Mouse (Mus musculus): ENCODE measurements around the gene Ano2.

Gene Ano2

GRCm38 (mm10) chr6:125922746-125923145, 232.5 kb downstream of the Ano2 start:
- peak; percentile 69 for DNase-seq

DNA sequence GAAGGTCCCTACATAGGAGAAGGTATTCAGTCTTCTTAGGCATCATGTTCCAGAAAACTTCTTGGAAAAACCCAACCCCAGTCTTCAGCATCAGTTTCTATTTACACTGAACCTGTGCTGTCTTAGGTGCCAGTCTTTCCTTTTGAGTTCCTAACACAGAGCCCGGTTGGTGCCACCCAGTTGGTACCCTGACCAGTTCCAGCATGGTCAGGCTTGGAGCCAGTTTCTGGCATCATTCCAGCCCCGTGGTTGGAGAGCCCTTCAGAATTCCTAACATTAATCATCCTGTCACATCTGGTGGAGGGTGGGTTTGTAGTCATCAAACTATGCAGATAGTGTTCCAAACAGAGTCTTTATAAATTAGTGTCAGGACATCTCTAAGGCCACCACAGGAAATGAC, 234.8 kb downstream of the Ano2 start:
- no peak for DNase-seq

GRCm38 (mm10) chr6:125925861-125926260, 235.6 kb downstream of the Ano2 start:
- peak; percentile 90 for DNase-seq

DNA sequence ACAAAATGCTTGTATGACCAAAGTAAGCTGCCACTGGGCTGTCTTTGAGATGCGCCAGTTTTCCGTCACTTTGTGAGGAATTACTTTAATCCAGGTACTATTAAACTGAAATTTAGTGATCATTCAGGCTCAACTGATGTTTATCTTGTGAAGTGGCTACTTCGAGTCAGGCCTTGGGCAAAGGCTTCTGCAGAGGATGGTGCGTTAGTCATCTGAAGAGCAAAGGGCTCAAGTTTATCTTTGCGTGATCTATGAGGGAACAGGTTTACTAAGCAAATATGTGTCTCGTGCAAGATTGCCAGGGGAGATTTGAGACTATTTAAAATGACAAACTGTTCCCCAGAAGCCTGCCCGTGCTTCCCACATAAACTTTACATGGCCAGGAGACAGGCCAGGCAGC, 241.7 kb downstream of the Ano2 start:
- DNase-seq, result no peak

- no peak for DNase-seq
Measured at GRCm38 (mm10) chr6:125954965-125955364, 264.7 kb downstream of the Ano2 start.

DNA sequence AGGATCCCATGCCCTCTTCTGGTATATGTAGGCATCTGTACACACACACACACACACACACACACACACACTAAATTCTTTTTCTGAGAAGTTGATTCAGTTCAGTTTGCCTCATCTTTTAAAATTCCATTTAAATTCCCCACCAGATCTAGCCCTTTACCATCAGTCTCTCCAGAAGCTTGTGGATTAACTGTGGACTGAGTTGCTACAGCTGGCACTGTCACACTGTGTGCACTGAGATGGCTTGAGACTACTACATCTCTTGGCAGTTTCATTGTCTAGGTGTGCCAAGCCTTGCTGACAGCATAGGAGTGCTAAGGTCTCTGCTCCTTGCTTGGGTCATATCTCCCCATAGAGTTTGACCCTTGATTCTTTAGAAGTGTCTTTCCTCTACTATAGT, 283.3 kb downstream of the Ano2 start:
- DNase-seq, result no peak

GRCm38 (mm10) chr6:125975788-125976465, 285.7 kb downstream of the Ano2 start:
- no peak for DNase-seq

GRCm38 (mm10) chr6:125979601-125980000, 289.4 kb downstream of the Ano2 start:
- DNase-seq, result no peak

DNA sequence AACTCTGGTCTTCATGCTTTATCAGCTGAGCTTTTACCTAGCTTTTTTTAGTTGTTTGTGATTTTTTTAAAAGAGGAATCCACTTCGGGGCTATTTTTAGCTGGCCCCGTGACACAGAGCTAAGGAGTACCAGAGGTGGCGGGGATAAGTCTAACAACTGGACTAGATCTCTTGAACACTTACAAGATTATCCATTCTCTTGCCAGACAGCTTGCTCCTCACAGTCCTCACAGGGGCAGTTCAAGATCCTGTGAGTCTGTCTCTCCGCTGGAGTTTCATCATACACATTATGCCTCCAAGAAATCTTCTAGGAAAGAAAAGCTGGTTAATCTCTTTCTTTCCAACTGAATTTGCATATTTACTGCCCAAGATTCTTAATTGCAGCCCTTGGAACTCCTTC, 293.8 kb downstream of the Ano2 start:
- DNase-seq, result no peak

DNA sequence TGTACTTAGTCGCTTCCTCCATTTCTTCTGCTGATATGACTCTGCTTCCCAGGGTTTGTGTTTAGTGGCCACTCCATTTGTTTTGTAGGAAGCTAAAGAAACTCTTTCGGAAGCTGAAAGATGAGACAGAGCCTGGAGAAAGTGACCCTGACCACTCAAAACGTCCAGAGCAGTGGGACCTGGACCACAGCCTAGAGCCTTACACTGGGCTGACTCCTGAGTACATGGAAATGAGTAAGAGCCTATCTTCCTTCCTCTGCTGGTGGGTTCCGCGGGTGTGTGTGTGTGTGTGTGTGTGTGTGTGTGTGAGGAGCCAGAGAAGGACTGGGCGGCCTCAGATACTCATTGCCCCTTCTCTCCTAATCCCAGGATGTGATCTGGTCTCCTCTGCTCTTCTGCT, 302.5 kb downstream of the Ano2 start:
- DNase-seq, result peak; percentile 95

GRCm38 (mm10) chr6:126001797-126002196, 311.6 kb downstream of the Ano2 start:
- DNase-seq, result no peak

DNA sequence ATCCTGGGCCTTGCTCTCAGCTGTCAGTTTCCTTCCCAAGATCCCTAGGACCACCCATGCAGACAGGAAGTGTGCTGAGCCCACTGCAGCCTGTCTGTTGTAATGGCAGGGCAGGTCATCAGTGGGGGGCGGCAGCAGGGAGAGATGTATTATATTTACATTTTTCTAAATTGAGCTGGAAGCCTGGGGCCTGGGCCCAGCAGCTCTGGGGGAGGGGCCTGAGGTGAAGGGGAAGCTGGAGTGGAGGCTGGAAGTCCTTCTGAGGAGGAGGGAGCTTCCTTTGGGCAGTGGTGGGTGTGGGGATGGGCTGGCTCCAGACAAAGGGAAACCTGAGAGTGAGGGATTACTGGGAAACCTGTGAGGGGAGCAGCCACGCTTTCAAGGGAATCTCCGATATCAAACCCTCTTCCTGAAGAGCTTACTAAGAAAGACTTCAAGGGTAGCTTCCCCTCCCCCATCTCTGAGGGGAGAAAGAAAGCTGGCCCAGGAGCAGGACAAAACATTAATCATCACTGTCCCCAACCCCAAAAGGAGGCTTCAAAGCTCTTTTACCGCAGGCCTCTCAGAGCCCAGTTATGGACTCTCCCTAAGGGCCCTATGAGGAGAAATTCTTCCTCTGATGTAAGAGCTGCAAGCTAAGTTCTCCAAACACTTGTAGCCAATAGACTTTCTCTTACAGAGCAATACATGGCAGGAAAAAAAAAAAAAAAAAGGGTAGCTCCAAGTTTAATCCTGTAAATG, 313.0 kb downstream of the Ano2 start:
- DNase-seq, result peak; percentile 90

- DNase-seq, result peak; percentile 75
Measured at GRCm38 (mm10) chr6:126006647-126007046, 316.4 kb downstream of the Ano2 start.

DNA sequence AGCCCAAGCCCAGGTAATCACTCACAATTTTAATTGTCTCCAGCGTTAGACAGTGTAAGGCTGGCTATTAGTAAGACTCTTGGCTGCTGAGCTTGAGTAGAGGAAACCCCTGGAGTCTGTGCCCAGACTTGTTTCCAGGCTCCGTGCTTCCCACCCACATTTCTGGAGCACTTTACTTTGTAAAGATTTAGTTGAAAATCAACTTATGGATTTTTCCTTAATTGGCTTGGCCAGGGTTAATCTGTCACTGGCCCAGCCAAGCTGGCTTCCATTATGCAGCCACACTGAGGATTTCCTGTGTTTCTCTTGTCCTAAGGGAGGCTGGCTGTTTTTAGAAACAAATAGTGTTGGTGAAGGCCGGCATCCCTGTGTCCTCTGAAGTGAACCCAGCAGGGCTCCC, 318.9 kb downstream of the Ano2 start:
- DNase-seq, result peak; percentile 89

DNA sequence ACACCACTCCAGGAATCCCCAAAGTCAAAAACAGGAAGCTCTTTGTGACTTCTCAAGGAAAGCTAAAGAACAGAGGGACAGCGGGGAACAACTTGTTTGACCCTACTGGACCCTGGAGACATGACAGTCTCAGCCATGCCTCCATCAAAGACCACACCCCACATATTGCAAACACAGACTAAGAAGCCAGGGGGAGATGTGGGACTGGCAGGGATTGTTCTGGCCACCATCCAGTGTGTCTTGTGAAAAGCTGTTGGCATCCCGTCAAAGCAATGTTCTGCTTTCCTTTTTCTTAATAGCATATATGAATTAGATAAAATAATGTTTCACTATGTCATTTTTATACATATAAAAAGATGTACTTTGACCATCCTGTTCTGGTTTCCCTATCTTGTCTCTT, 326.8 kb downstream of the Ano2 start:
- DNase-seq, result peak; percentile 56

DNA sequence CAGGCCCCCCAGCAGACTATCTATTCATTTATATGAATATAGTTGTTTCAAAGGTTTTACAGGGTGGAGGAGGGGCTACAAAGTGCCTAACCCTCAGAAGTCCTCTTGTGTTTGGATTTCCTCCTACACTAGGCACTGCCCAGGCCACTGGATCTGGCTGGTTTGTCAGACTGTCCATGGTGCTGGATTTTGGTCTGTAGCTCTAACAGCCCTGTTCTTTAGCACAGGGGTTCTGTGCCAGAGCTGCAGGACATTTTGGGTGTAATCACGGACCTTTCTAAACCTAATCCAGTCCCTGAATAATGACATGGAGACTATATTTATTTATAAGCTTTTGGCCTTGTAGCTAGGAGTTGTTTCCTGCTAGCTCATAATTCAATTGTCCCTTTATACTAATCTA, 328.2 kb downstream of the Ano2 start:
- DNase-seq, result peak; percentile 75

- peak; percentile 82 for DNase-seq
Measured at GRCm38 (mm10) chr6:126033693-126034402, 343.6 kb downstream of the Ano2 start.

DNA sequence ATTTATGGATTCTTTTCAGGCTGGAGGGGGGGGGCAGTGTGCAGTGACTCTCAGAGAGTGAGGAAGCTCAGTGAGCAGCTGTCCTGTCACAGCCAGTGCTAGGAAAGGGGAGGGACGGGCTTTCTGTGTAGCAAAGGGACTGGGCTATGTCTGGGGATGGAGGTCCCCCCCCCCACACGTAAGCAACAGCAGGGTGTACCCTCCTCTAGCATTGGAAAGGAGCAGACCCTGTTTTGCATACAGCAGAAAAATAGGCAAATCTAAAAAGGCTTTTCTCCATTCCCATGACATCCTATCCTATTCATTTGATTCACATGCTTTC, 344.1 kb downstream of the Ano2 start:
- DNase-seq, result peak; percentile 64

DNA sequence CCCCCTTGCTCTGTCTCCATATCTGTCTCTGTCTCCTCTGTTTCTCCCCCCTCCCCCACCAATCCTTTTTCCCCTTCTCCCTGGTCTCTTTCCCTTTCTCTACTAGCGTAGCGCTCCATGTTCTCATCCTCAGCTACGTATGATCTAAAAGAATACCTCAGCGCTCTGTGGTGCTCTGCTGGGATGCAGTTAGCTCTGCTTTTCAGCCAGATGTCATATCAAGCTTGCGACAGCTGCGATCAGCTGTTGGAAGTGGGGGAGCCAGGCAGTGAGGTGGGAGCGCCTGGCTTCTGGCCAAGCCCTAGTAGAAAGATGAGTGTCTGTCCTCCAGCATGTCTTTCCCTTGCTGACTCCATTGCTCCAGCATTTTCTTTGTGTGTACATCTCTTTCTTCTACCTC, 344.5 kb downstream of the Ano2 start:
- DNase-seq, result peak; percentile 95

DNA sequence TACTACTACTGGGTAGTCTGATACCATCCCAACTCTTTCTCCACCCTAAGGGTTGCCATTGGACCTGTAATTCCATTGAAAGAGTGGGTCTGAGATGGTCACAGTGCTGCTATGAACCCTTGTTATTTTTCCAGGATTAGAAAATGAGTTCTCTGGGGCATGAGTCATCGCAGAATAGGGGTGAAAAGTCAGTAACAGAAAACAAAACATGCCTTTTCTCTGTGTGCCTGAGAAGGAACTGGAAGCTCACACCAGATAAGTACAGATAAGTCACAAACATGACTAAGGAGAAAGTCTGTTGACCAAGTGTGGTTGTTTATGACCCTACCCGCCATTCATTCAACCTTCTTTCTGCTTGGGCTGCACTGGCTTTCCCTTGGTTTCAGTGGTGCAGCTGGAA, 345.4 kb downstream of the Ano2 start:
- DNase-seq, result no peak

DNA sequence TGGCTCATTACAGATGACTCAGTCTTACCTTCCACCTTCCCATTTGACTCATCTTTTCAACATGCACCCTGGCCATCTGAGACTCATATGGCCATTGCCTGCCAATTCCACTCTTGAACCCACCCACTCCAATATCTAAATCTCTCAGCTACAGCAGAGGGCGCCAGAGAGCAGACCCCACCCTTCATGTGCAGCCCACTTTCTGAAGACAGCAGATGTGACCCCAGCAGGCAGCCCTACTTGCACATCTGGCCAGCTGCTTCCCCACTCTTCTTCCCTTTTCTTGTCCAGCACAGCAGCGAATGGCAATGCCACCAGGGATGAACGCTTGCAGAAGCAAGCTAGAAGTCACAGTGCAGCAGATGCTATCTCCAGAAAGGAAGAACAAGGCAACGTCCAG, 355.7 kb downstream of the Ano2 start:
- DNase-seq, result peak; percentile 94

DNA sequence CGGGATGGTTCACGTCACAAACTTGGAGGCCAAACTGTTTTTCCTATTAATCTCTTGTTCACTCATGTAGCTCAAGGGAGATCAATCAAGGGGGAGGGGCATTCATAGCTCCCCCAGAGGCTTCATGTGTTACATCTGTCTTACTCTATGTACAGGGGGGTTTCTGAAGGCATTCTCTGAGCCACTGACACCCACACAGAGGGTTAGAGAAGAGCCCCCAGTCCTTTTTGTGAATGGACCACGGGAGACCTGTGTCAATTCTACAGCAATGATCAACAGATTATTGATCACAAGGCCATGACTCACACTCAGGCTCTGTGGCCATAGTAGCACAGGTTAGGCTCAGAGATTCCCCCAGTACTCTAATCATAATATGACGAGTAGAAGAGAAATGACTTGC, 358.0 kb downstream of the Ano2 start:
- peak; percentile 68 for DNase-seq

DNA sequence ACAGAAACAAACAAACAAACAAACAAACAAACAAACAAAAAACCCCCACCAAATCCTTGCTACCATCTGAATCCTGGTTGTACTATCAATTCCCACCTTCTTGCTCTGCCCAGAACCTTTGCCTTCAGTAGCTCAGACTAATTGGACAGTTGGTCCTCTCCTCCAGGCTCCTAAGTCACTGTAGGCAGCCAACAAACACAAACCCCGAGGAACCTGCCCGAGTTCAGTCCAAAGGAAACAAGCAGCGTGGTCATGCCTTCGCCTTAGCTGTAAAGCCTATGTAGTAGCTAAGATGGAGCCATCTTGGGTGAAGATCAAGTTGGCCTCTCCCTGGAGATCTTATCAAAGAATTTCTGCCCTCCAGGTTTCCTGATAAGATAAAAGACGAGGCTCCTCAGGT, 362.9 kb downstream of the Ano2 start:
- DNase-seq, result peak; percentile 81

GRCm38 (mm10) chr6:126057706-126058105, 367.5 kb downstream of the Ano2 start:
- DNase-seq, result peak; percentile 95

Measured in heart, adult 11 months (tissue).